Mouse (Mus musculus) embryonic facial prominence, embryonic 14.5 days (tissue): ENCODE measurements around the gene Nat8l. TPM values are rescaled to one million over a fixed set of nuclear protein-coding genes. Genes with fewer than 3 reads are reported as not detected.

ENCODE experiments used
- ATAC-seq: fragments of 200-750 bp; cut with Nextera tagmentation; 2 replicates; pipeline ENCODE4 v1.8.0; 2017; ENCODE audit warnings: low read depth, moderate number of reproducible peaks, moderate TSS enrichment
- DNase-seq: peaks from one replicate; pipeline ENCODE4 v3.0.0-alpha.2; 2015; ENCODE audit warnings: low spot score
- H3K27ac ChIP-seq: fragments of 300-500 bp; sonication (generic); replicated peaks from 2 replicates; pipeline ENCODE4 v1.5.1; 2014; ENCODE audit warnings: low read depth, mild to moderate bottlenecking, low read length, moderate library complexity
- H3K27me3 ChIP-seq: fragments of 300-500 bp; sonication (generic); replicated peaks from 2 replicates; pipeline ENCODE4 v1.6.1; 2014; ENCODE audit warnings: low read length; ENCODE audit not compliant: control insufficient read depth, insufficient read depth
- H3K36me3 ChIP-seq: fragments of 300-500 bp; sonication (generic); 2 replicates; pipeline ENCODE4 v1.6.1; 2014; ENCODE audit warnings: low read length, mixed read lengths; ENCODE audit not compliant: control insufficient read depth, insufficient read depth
- H3K4me1 ChIP-seq: fragments of 300-500 bp; sonication (generic); 2 replicates; pipeline ENCODE4 v1.6.1; 2014; ENCODE audit warnings: antibody characterized with exemption, low read length; ENCODE audit not compliant: control insufficient read depth, insufficient read depth
- H3K4me2 ChIP-seq: fragments of 300-500 bp; sonication (generic); 2 replicates; pipeline ENCODE4 v1.6.1; 2014; ENCODE audit warnings: low read depth, mild to moderate bottlenecking, low read length, moderate library complexity, mixed read lengths
- H3K4me3 ChIP-seq: fragments of 300-500 bp; sonication (generic); 2 replicates; pipeline ENCODE4 v1.5.1; 2014; ENCODE audit warnings: low read depth, mild to moderate bottlenecking, low read length
- H3K9ac ChIP-seq: fragments of 300-500 bp; sonication (generic); 2 replicates; pipeline ENCODE4 v1.6.1; 2014; ENCODE audit warnings: low read depth, mild to moderate bottlenecking, low read length, moderate library complexity, mixed read lengths
- H3K9me3 ChIP-seq: fragments of 300-500 bp; sonication (generic); 2 replicates; pipeline ENCODE4 v1.6.1; 2016; ENCODE audit warnings: low read length; ENCODE audit not compliant: control insufficient read depth
- WGBS: fragments of 180-500 bp; shearing (Covaris S2); extraction: QIAGEN DNeasy Blood & Tissue Kit; methylation state at CpG from one replicate; pipeline ENCODE4 v1.1.7; 2014; 5-methylcytosine and 5-hydroxymethylcytosine counted together
- polyA plus RNA-seq: library from polyadenylated mRNA; unstranded; fragments of >200 nt; fragmentation: Nextera tagmentation; extraction: Ambion mirVana; gene quantifications from 2 replicates; pipeline ENCODE4 v1.2.1, GENCODE M21; 2014

Nat8l gene
- polyA plus RNA-seq, 1 experiment from 2014 or later, result 0.31 TPM

- no peak overlapping the region for H3K27ac ChIP-seq
- H3K4me1 ChIP-seq, result peaks cover 4% of the 10 kb centered on the region; the same call in 1 of the 2 replicates
- H3K9ac ChIP-seq, result no peak overlapping the region
- ATAC-seq, result no peak
- peaks cover 58% of the 10 kb centered on the region for H3K27me3 ChIP-seq
- no peaks in the 10 kb centered on the region for H3K36me3 ChIP-seq
- DNase-seq, result no peak
- no peak overlapping the region for H3K4me3 ChIP-seq
- WGBS, result 75% methylated on average over 3 of the region's 3 CpGs
- H3K4me2 ChIP-seq, result no peak overlapping the region
- H3K9me3 ChIP-seq, result no peaks in the 10 kb centered on the region
These were observed 2.7 kb downstream of the Nat8l start for GRCm38 (mm10) chr5:33998505-33998877.

GRCm38 (mm10) chr5:33999466-34000090 lies 3.8 kb downstream of the Nat8l start:
- H3K9ac ChIP-seq, result no peak overlapping the region
- WGBS, result 82% methylated on average over 6 of the region's 6 CpGs
- H3K27me3 ChIP-seq, result peaks cover 52% of the 10 kb centered on the region
- H3K4me1 ChIP-seq, result peaks cover 4% of the 10 kb centered on the region; the same call in 1 of the 2 replicates
- H3K9me3 ChIP-seq, result no peaks in the 10 kb centered on the region
- H3K4me2 ChIP-seq, result no peak overlapping the region
- no peak overlapping the region for H3K4me3 ChIP-seq
- no peaks in the 10 kb centered on the region for H3K36me3 ChIP-seq
- H3K27ac ChIP-seq, result no peak overlapping the region
- ATAC-seq (no peak), DNase-seq (no peak)

- Histone ChIP-seq H3K36me3 (no peaks in the 10 kb centered on the region), H3K4me1 (peaks cover 1% of the 10 kb centered on the region; the same call in 1 of the 2 replicates), H3K9me3 (no peaks in the 10 kb centered on the region), H3K4me2 (no peak overlapping the region), H3K27ac (no peak overlapping the region), H3K9ac (no peak overlapping the region), H3K27me3 (peaks cover 39% of the 10 kb centered on the region), H3K4me3 (no peak overlapping the region)
- ATAC-seq (no peak), DNase-seq (no peak)
- WGBS, result 94% methylated on average over 25 of the region's 25 CpGs
These were observed 5.0 kb downstream of the Nat8l start for GRCm38 (mm10) chr5:34000809-34001208.

- Histone ChIP-seq H3K9ac (no peak overlapping the region), H3K4me2 (no peak overlapping the region), H3K4me3 (no peak overlapping the region), H3K27ac (no peak overlapping the region), H3K27me3 (peaks cover 33% of the 10 kb centered on the region), H3K36me3 (no peaks in the 10 kb centered on the region), H3K4me1 (no peaks in the 10 kb centered on the region; the same call in 1 of the 2 replicates), H3K9me3 (no peaks in the 10 kb centered on the region)
- DNase-seq, result no peak
- no CpG with 5 or more reads among the region's 1 CpGs for WGBS
- ATAC-seq, result no peak
These were observed 5.6 kb downstream of the Nat8l start for GRCm38 (mm10) chr5:34001401-34001800.

GRCm38 (mm10) chr5:34002636-34003035 lies 6.9 kb downstream of the Nat8l start:
- no peaks in the 10 kb centered on the region; the same call in 1 of the 2 replicates for H3K4me1 ChIP-seq
- H3K27ac ChIP-seq, result no peak overlapping the region
- H3K4me2 ChIP-seq, result no peak overlapping the region
- H3K9me3 ChIP-seq, result no peaks in the 10 kb centered on the region
- ATAC-seq, result no peak
- no peak overlapping the region for H3K9ac ChIP-seq
- H3K36me3 ChIP-seq, result no peaks in the 10 kb centered on the region
- 88% methylated on average over 4 of the region's 4 CpGs for WGBS
- DNase-seq, result no peak
- H3K27me3 ChIP-seq, result peaks cover 22% of the 10 kb centered on the region
- no peak overlapping the region for H3K4me3 ChIP-seq

GRCm38 (mm10) chr5:34004618-34005017 lies 8.8 kb downstream of the Nat8l start:
- Histone ChIP-seq H3K36me3 (no peaks in the 10 kb centered on the region), H3K9me3 (no peaks in the 10 kb centered on the region), H3K27ac (no peak overlapping the region), H3K4me2 (no peak overlapping the region), H3K9ac (no peak overlapping the region), H3K27me3 (peaks cover 2% of the 10 kb centered on the region; the same call in 1 of the 2 replicates), H3K4me3 (no peak overlapping the region), H3K4me1 (no peaks in the 10 kb centered on the region)
- 83% methylated on average over 5 of the region's 5 CpGs for WGBS
- DNase-seq (no peak), ATAC-seq (no peak)

GRCm38 (mm10) chr5:34006832-34007231 lies 11.0 kb downstream of the Nat8l start:
- WGBS, result 77% methylated on average over 4 of the region's 4 CpGs
- Histone ChIP-seq H3K4me1 (no peaks in the 10 kb centered on the region), H3K4me2 (no peak overlapping the region), H3K9ac (no peak overlapping the region), H3K27ac (no peak overlapping the region), H3K36me3 (no peaks in the 10 kb centered on the region), H3K27me3 (no peaks in the 10 kb centered on the region), H3K9me3 (no peaks in the 10 kb centered on the region), H3K4me3 (no peak overlapping the region)
- DNase-seq (no peak), ATAC-seq (no peak)

- DNase-seq (no peak), ATAC-seq (no peak)
- Histone ChIP-seq H3K4me3 (no peak overlapping the region), H3K36me3 (no peaks in the 10 kb centered on the region), H3K27ac (no peak overlapping the region), H3K4me2 (no peak overlapping the region), H3K9ac (no peak overlapping the region), H3K9me3 (no peaks in the 10 kb centered on the region), H3K27me3 (no peaks in the 10 kb centered on the region), H3K4me1 (no peaks in the 10 kb centered on the region)
- WGBS, result 80% methylated on average over 4 of the region's 4 CpGs
These were observed 11.7 kb downstream of the Nat8l start for GRCm38 (mm10) chr5:34007392-34007941.

GRCm38 (mm10) chr5:34014652-34015051 lies 18.9 kb downstream of the Nat8l start:
- Histone ChIP-seq H3K9me3 (no peaks in the 10 kb centered on the region), H3K36me3 (no peaks in the 10 kb centered on the region), H3K4me2 (no peak overlapping the region), H3K9ac (no peak overlapping the region), H3K27me3 (no peaks in the 10 kb centered on the region), H3K4me1 (no peaks in the 10 kb centered on the region), H3K4me3 (no peak overlapping the region), H3K27ac (no peak overlapping the region)
- WGBS, result 50% methylated on average over 1 of the region's 1 CpGs
- DNase-seq (no peak), ATAC-seq (no peak)
